Mouse (Mus musculus) liver, embryonic 14.5 days (tissue): ENCODE measurements around the gene Tbcb. TPM values are rescaled to one million over a fixed set of nuclear protein-coding genes. Genes with fewer than 3 reads are reported as not detected.
"Not testable (repeated sequence)": the region's sequence is repeated elsewhere in the genome, so short reads cannot be mapped to it uniquely, and the experiment has no call there.

Source experiments
- ATAC-seq: fragments of 200-750 bp; cut with Nextera tagmentation; 2 replicates; pipeline ENCODE4 v1.8.0; 2017; ENCODE audit warnings: moderate number of reproducible peaks, mild to moderate bottlenecking, moderate library complexity; ENCODE audit not compliant: insufficient read depth
- DNase-seq, 3 experiments: peaks; one replicate each; pipeline ENCODE4 v3.0.0-alpha.2; 2012 to 2013; ENCODE audit warnings: low read depth in 3 of 3, low spot score in 3 of 3
- H3K27ac ChIP-seq: fragments of 300-500 bp; sonication (generic); 2 replicates; pipeline ENCODE4 v1.5.1; 2014; ENCODE audit warnings: moderate library complexity, mild to moderate bottlenecking, control low read depth, inconsistent platforms
- H3K27me3 ChIP-seq: fragments of 300-500 bp; sonication (generic); 2 replicates; pipeline ENCODE4 v1.6.1; 2014; ENCODE audit warnings: mild to moderate bottlenecking, low read length, moderate library complexity; ENCODE audit not compliant: control insufficient read depth, insufficient read depth
- H3K36me3 ChIP-seq: fragments of 300-500 bp; sonication (generic); replicated peaks from 2 replicates; pipeline ENCODE4 v1.6.1; 2014; ENCODE audit warnings: low read depth; ENCODE audit not compliant: control insufficient read depth, insufficient read depth
- H3K4me1 ChIP-seq, 2 experiments: fragments of 200-500 bp in 1 of 2; fragments of 300-500 bp in 1 of 2; sonication (generic) in 1 of 2; replicated peaks; 2 replicates each; pipeline ENCODE4 v1.6.1; 2012 to 2014; ENCODE audit warnings: antibody characterized with exemption in 1 of 2, inconsistent platforms in 1 of 2, low read length in 1 of 2; ENCODE audit not compliant: control insufficient read depth in 2 of 2, insufficient read depth in 2 of 2
- H3K4me2 ChIP-seq: fragments of 300-500 bp; sonication (generic); 2 replicates; pipeline ENCODE4 v1.6.1; 2014; ENCODE audit warnings: low read depth, mild to moderate bottlenecking, control low read depth, moderate library complexity
- H3K4me3 ChIP-seq, 2 experiments: fragments of 200-500 bp in 1 of 2; fragments of 300-500 bp in 1 of 2; sonication (generic) in 1 of 2; 2 replicates each; pipeline ENCODE4 v1.5.1; 2012 to 2014; ENCODE audit warnings: low read depth in 2 of 2, low read length in 2 of 2, mild to moderate bottlenecking in 2 of 2, control low read depth in 1 of 2, inconsistent platforms in 1 of 2, moderate library complexity in 1 of 2; ENCODE audit not compliant: insufficient read depth in 1 of 2
- H3K9ac ChIP-seq: fragments of 300-500 bp; sonication (generic); replicated peaks from 2 replicates; pipeline ENCODE4 v1.6.1; 2014; ENCODE audit warnings: mild to moderate bottlenecking, control low read depth, moderate library complexity
- H3K9me3 ChIP-seq: fragments of 300-500 bp; sonication (generic); 2 replicates; pipeline ENCODE4 v1.6.1; 2016; ENCODE audit warnings: low read length, mixed read lengths; ENCODE audit not compliant: control insufficient read depth
- CTCF ChIP-seq: IDR thresholded peaks from 2 replicates; pipeline ENCODE4 v1.5.1; 2016; ENCODE audit warnings: antibody characterized with exemption, low read depth, control low read depth
- EP300 ChIP-seq: IDR thresholded peaks from 2 replicates; pipeline ENCODE4 v1.6.1; 2016; ENCODE audit warnings: antibody characterized with exemption, low read depth
- WGBS: fragments of 180-500 bp; shearing (Covaris S2); extraction: QIAGEN DNeasy Blood & Tissue Kit; methylation state at CpG from one replicate; pipeline ENCODE4 v1.1.7; 2014; ENCODE audit not compliant: insufficient replicate concordance; 5-methylcytosine and 5-hydroxymethylcytosine counted together
- polyA plus RNA-seq, 2 experiments: library from polyadenylated mRNA; depleted of rRNA in 1 of 2; stranded (reverse) in 1 of 2; unstranded in 1 of 2; fragments of >200 nt; fragmentation: Nextera tagmentation in 1 of 2; extraction: Ambion mirVana in 1 of 2; gene quantifications; 2 replicates each; pipeline versions ENCODE4 v1.2.1 to v1.2.3; 2012 to 2014

Gene Tbcb
- polyA plus RNA-seq, 2 experiments = 24.4 to 44.8 TPM

- Histone ChIP-seq H3K4me1 (no peaks in the 10 kb centered on the region), H3K4me2 (no peak overlapping the region), H3K27ac (no peak overlapping the region), H3K27me3 (no peaks in the 10 kb centered on the region), H3K9ac (no peak overlapping the region), H3K9me3 (no peaks in the 10 kb centered on the region), H3K36me3 (no peaks in the 10 kb centered on the region), H3K4me3 (no peak overlapping the region)
- TF ChIP-seq CTCF (no peak), EP300 (no peak)
- DNase-seq (no peak), ATAC-seq (no peak)
- WGBS = 17% methylated on average over 4 of the region's 4 CpGs
These were observed 21.0 kb downstream of the Tbcb start for GRCm38 (mm10) chr7:30211025-30211424.

GRCm38 (mm10) chr7:30206364-30206763 is 25.7 kb downstream of the Tbcb start:
- DNase-seq, ATAC-seq, H3K36me3 ChIP-seq, H3K27ac ChIP-seq, H3K4me1 ChIP-seq, H3K4me3 ChIP-seq, H3K9me3 ChIP-seq, H3K9ac ChIP-seq, H3K27me3 ChIP-seq, H3K4me2 ChIP-seq: not testable (repeated sequence)
- 36% methylated on average over 5 of the region's 5 CpGs for WGBS

- WGBS = 2% methylated on average over 2 of the region's 2 CpGs
These were observed 26.7 kb downstream of the Tbcb start for GRCm38 (mm10) chr7:30205383-30205782.

GRCm38 (mm10) chr7:30204380-30204779 is 27.7 kb downstream of the Tbcb start:
- H3K4me2 ChIP-seq = 0 out of 2 replicates have a peak overlapping the region, but pooled peaks have one; percentile 13
- H3K9ac ChIP-seq = no peak overlapping the region
- no peak for ATAC-seq
- H3K27me3 ChIP-seq = no peaks in the 10 kb centered on the region
- no peaks in the 10 kb centered on the region for H3K9me3 ChIP-seq
- TF ChIP-seq EP300 = no peak
- no peak for TF ChIP-seq CTCF
- no peak overlapping the region for H3K4me3 ChIP-seq
- 36% methylated on average over 8 of the region's 8 CpGs for WGBS
- H3K36me3 ChIP-seq = no peaks in the 10 kb centered on the region
- H3K4me1 ChIP-seq = peaks cover 0 to 6% of the 10 kb centered on the region in 2 experiments; a peak in 1 of 4 replicates
- H3K27ac ChIP-seq = no peak overlapping the region
- DNase-seq = no peak

More at GRCm38 (mm10) chr7:30205383-30205782, 26.7 kb downstream of the Tbcb start:
- peak; percentile 86 for TF ChIP-seq CTCF
- no peak for TF ChIP-seq EP300
- Histone ChIP-seq H3K27ac (no peak overlapping the region), H3K9me3 (no peaks in the 10 kb centered on the region), H3K4me3 (no peak overlapping the region), H3K4me1 (peaks cover 0 to 6% of the 10 kb centered on the region in 2 experiments; a peak in 1 of 4 replicates), H3K36me3 (no peaks in the 10 kb centered on the region), H3K9ac (no peak overlapping the region), H3K27me3 (no peaks in the 10 kb centered on the region), H3K4me2 (no peak overlapping the region)
- DNase-seq (peak in 2 of 3 experiments; percentile 46 to 47), ATAC-seq (no peak)

- H3K9me3 ChIP-seq = no peaks in the 10 kb centered on the region
- H3K4me3 ChIP-seq = no peak overlapping the region
- H3K27me3 ChIP-seq = no peaks in the 10 kb centered on the region
- ATAC-seq = no peak
- 73% methylated on average over 11 of the region's 11 CpGs for WGBS
- TF ChIP-seq EP300 (no peak), CTCF (no peak)
- no peaks in the 10 kb centered on the region for H3K36me3 ChIP-seq
- H3K9ac ChIP-seq = no peak overlapping the region
- no peak for DNase-seq
- no peak overlapping the region for H3K4me2 ChIP-seq
- no peak overlapping the region for H3K27ac ChIP-seq
- peaks cover 0 to 6% of the 10 kb centered on the region in 2 experiments; a peak in 2 of 4 replicates for H3K4me1 ChIP-seq
These were observed 29.0 kb downstream of the Tbcb start for GRCm38 (mm10) chr7:30202895-30203690.

GRCm38 (mm10) chr7:30200661-30201060 is 31.4 kb downstream of the Tbcb start:
- not testable (repeated sequence) for H3K4me3 ChIP-seq, DNase-seq, H3K27me3 ChIP-seq, H3K9ac ChIP-seq, H3K27ac ChIP-seq, H3K9me3 ChIP-seq, H3K36me3 ChIP-seq, H3K4me2 ChIP-seq, ATAC-seq
- peaks cover 0 to 12% of the 10 kb centered on the region in 2 experiments; a peak in 2 of 4 replicates for H3K4me1 ChIP-seq
- 72% methylated on average over 5 of the region's 5 CpGs for WGBS
